Mouse (Mus musculus): ENCODE measurements around the gene Arhgap45.

Arhgap45 gene

DNA sequence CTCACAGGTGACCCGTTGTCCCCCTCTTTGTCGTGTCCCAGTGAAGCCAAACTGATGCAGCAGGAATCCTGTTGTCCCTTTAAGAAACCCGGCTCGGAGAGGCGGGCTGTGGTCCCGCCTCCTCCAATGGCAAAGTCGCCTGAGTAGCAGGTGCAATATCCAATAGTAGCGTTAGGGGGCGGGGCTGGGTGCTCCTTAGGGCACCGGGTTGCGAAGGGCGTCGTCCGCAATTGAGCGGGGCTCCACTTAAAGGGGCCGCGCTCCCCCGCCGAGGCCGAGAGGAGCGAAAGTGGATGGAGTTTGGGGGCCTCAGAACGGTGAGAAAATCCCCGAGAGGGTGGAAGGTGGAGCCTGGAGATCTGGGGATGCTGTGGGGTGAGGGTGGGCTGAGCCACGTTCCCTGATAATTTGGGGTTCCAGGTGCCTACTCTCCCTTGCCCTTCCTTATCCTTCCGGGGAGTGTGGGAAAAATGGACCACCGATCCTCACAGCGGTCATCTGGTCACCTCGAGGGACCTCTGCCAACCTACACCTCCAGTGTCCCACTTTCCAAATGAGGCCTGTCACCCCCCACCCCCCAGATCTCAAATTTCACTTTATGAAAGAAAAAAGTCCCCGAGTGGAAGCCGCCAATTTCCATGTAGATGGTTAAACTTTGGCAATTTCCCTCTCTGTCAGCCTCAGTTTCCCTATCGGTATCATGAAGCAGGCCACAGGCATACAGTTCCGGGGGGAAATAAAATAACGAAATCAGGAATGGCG is 20.0 kb upstream of the Arhgap45 start, which contains the start of gene Abca7:
TSS of gene Abca7 (plus strand) at position 223 of the 762 bp plus-strand sequence.
- no peak for TF ChIP-seq GATA4 (IDR thresholded peaks at IDR 0.05; ENCODE audit: insufficient replicate concordance, low read length)

- no peak for TF ChIP-seq GATA4 (IDR thresholded peaks at IDR 0.05; ENCODE audit: insufficient replicate concordance, low read length)
Measured at GRCm38 (mm10) chr10:79997034-79997760, 19.3 kb upstream of the Arhgap45 start.

- TF ChIP-seq GATA4 (IDR thresholded peaks at IDR 0.05; ENCODE audit: insufficient replicate concordance, low read length): no peak
Measured at GRCm38 (mm10) chr10:79997819-79998218, 18.6 kb upstream of the Arhgap45 start.

DNA sequence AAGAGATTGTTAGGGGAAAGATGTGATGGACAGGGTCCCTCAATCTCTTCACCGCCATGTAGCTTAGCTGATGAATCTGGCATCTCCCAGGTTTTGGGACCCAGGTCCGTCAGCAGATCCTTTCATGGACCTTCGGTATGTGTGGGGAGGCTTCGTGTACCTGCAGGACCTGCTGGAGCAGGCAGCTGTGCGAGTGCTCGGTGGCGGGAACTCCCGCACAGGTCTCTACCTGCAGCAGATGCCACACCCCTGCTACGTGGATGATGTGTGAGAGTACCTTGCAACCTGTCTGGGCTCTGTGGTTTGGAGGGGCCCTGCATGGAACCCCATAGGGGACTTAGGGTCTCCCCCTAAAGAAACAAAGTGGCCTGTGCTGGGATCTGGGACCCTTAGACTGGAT is 14.5 kb upstream of the Arhgap45 start:
- TF ChIP-seq GATA4 (IDR thresholded peaks at IDR 0.05; ENCODE audit: insufficient replicate concordance, low read length): no peak

DNA sequence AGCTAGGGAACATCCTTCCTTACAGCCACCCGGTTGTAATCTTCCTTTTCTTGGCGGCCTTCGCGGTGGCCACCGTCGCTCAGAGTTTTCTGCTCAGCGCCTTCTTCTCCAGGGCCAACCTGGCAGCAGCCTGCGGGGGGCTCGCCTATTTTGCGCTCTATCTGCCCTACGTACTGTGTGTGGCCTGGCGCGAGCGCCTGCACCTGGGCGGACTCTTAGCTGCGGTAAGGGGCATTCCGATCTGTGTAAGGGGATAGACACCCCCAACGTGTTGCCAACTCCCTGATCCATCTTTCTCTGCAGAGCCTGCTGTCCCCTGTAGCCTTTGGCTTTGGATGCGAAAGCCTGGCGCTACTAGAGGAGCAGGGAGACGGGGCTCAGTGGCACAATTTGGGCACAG is 13.6 kb upstream of the Arhgap45 start:
- TF ChIP-seq GATA4 (IDR thresholded peaks at IDR 0.05; ENCODE audit: insufficient replicate concordance, low read length): no peak

GRCm38 (mm10) chr10:80003374-80004232 is 12.8 kb upstream of the Arhgap45 start:
- TF ChIP-seq GATA4 (IDR thresholded peaks at IDR 0.05; ENCODE audit: insufficient replicate concordance, low read length): peak; percentile 81; the same call in 1 of the 2 replicates

GRCm38 (mm10) chr10:80004233-80004705 is 12.2 kb upstream of the Arhgap45 start:
- TF ChIP-seq GATA4 (IDR thresholded peaks at IDR 0.05; ENCODE audit: insufficient replicate concordance, low read length): no peak

DNA sequence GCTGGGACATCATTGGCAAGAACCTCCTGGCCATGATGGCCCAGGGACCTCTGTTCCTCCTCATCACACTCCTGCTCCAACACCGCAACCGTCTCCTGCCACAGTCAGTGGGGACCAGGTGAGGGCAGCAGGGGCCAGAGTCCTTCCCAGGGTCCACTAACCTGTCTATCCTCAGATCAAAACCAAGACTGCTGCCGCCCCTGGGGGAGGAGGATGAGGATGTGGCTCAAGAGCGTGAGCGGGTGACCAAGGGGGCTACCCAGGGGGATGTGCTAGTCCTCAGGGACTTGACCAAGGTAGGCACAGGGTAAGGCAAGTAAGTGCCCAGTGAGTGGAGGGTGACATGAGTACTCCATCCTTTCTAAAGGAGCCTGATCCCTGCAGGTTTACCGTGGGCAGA is 4.7 kb upstream of the Arhgap45 start:
- no peak for TF ChIP-seq GATA4 (IDR thresholded peaks at IDR 0.05; ENCODE audit: insufficient replicate concordance, low read length)

DNA sequence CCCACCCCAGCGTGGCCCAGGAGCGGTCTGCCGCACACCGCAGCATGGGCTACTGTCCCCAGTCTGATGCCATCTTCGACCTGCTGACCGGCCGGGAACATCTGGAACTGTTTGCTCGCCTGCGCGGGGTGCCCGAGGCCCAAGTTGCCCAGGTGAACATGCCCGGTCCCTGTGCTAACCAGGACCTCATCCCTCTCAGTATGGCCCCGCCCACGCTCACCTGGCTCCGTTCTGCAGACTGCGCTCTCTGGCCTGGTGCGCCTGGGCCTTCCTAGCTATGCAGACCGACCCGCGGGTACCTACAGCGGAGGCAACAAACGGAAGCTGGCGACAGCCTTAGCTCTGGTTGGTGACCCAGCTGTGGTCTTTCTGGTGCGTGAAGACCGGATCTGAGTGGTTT is 2.8 kb upstream of the Arhgap45 start:
- no peak for TF ChIP-seq GATA4 (IDR thresholded peaks at IDR 0.05; ENCODE audit: insufficient replicate concordance, low read length)

GRCm38 (mm10) chr10:80014484-80015290 is 1.8 kb upstream of the Arhgap45 start:
- no peak for TF ChIP-seq GATA4 (IDR thresholded peaks at IDR 0.05; ENCODE audit: insufficient replicate concordance, low read length)

DNA sequence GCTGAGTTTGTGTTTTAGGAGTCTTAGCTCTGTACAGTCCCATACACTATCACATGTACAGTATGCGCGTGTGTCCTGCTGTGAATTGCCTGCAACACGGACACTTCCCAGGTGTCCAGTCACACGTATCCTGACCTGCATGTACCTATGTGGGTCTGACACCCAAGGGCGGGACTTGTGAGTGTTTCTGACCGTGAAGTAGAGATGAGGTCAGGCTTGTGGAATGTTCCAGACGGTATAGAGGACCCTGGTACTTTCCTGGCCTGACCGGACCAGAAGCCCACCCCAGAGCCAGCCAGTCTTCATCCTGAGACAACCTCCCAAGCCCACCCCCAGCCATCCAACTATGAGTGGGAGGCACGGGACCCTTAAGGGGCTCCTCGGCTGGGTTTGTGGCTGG is 870 bp upstream of the Arhgap45 start:
- TF ChIP-seq GATA4 (IDR thresholded peaks at IDR 0.05; ENCODE audit: insufficient replicate concordance, low read length): no peak

- no peak for TF ChIP-seq GATA4 (IDR thresholded peaks at IDR 0.05; ENCODE audit: insufficient replicate concordance, low read length)
Measured at GRCm38 (mm10) chr10:80016931-80017330, 478 bp downstream of the Arhgap45 start.

GRCm38 (mm10) chr10:80017361-80017760 is 908 bp downstream of the Arhgap45 start:
- no peak for TF ChIP-seq GATA4 (IDR thresholded peaks at IDR 0.05; ENCODE audit: insufficient replicate concordance, low read length)

- TF ChIP-seq GATA4 (IDR thresholded peaks at IDR 0.05; ENCODE audit: insufficient replicate concordance, low read length): no peak
Measured at GRCm38 (mm10) chr10:80017771-80018170, 1.3 kb downstream of the Arhgap45 start.
